Mouse (Mus musculus): ENCODE results near the gene Xrcc5. TPM values are rescaled to one million over a fixed set of nuclear protein-coding genes. Genes with fewer than 3 reads are reported as not detected.

The Xrcc5 gene
- total RNA-seq, 2 experiments from 2014 or later, result 15.3 to 17.5 TPM

DNA sequence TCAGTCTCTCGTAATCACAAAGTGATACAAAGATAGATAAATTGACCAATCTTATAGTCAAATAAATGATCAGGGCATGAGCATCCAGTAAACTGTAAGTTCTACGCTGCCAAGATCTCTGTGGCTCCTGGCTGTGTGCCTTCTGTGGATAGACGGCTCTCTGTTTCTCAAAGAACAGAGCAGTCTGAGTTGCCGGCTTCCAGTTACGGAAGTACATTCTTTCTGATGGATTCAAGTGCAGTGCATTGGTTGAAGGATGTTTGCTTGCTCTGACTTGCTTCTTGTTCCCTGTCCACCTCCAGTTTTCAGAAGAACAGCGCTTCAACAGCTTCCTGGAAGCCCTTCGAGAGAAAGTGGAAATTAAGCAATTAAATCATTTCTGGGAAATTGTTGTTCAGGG, 75.8 kb downstream of the Xrcc5 start:
- DNase-seq (ENCODE audit: low spot score in 2 of 2), result no peak

DNA sequence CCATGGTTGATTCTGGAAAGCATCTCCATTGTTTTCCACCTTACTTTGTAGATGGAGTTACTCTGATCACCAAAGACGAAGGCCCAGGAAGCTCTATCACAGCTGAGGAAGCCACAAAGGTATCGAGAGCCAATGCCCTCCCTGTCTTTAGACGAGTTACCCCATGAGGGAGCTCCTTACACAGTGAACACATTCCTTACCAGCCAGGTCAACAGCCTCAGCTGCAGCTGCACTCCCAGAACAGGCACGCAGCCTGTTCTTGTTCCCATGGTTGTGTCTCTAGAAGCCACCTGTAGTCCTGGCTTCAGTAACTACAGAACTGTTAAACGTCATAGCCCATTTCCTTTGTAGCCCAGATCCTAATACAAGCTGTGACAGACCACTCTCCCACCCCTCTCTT, 76.4 kb downstream of the Xrcc5 start:
- no peak for DNase-seq (ENCODE audit: low spot score in 2 of 2)

DNA sequence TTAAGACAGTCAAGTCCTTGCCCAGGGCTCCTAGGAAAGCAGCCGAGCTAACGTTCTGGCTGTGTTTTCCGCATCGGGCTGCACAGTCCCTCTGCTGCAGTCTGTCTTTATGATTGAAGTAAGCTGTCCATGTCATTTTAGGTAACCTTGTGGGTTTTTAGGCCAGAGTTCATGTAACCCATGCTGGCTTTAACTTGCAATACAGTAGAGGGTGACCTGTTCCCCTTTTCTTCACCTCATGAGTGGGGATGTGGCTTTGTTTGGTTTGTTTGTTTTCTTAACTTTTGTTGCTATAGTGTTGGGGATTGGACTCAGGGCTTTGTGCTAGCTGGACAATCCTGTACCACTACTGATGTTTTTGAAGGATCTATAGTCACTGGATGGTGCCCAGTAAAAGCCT, 83.2 kb downstream of the Xrcc5 start:
- no peak for DNase-seq (ENCODE audit: low spot score in 2 of 2)

DNA sequence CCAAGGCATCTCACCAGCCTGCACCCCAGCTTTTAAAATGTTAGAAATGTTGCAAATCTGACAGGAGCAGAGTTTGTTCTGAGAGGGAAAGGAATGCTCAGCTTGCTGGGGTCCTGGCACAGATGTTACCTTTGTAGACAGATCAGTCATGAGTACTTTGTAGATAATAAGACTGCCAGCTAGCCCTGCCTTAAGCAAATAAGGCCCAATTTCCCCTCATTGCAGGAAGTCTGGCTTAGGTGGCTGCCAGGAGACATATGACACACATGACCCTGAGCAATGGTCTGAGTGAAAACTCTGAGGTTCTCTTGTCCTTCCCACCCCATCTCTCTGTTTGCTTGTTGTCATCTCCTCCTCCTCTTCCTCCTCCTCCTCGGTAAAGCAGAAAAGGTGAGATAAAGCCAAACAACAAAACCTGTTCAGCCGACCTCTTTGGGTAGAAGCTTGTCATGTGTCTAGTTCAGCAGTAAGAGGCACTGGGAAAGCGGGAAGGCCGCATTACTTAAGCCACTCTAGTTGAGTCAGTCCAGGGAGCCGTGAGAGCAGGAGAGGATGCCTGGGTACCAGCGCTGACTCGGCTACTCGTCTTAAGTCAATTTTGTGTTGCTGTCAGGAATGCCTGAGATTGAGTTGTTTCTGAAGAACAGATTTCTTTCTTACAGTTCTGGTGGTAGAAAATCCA, 92.6 kb downstream of the Xrcc5 start:
- no peak for DNase-seq (ENCODE audit: low spot score in 2 of 2)

DNA sequence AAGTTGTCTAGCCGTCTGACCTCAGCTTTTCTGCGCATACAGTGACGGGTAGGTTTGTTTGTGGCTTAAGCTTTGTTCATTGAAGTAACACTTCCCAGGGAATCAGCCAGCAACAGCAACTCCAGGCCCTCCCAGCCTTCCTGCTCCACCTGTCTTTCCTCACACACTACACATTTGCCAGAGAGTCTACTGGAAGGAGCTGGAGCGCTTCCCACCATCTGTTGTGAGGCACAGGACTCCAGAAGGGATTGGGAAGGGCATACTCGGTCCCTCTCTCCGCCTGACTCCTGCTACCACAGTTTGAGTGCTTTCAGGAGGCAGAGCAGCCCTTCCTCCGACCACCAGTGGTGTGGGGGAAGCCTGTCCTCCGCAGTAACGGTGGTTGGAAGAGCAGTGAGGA, 93.4 kb downstream of the Xrcc5 start:
- peak in 1 of 2 experiments; percentile 11 for DNase-seq (ENCODE audit: low spot score in 2 of 2)

DNA sequence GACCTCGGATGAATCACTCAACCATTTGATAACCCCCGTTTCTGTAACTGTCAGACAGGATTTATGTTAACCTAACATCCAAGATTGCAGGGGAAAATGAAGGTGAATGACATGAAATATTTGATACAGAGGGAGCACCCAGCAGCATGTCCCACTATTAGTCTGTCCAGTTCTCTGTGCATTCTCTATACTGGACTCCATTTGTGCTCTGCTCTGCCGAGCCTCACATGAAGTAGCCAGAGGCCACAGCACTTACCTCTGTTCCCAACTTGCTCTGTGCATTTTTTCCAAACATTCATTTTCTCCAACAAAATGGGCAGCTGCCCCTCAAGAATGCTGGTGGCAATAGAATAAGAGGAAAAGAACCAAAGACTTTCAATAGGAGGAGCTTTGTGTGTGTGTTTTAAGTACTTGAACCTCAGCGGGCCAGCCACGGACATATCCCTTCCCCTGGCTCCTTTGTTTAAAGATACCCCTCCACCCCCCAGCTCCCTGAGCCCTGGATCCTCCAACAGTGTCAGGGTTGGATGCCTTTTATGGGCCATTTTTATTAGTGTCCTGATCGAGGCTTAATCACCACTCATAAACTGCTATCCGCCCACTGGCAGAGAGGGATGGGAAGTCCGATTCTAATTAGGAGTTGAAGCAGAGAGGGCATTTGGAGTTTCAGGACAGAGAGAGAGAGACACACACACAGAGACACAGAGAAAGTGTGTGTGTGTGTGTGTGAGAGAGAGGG, 94.3 kb downstream of the Xrcc5 start:
- no peak for DNase-seq (ENCODE audit: low spot score in 2 of 2)

DNA sequence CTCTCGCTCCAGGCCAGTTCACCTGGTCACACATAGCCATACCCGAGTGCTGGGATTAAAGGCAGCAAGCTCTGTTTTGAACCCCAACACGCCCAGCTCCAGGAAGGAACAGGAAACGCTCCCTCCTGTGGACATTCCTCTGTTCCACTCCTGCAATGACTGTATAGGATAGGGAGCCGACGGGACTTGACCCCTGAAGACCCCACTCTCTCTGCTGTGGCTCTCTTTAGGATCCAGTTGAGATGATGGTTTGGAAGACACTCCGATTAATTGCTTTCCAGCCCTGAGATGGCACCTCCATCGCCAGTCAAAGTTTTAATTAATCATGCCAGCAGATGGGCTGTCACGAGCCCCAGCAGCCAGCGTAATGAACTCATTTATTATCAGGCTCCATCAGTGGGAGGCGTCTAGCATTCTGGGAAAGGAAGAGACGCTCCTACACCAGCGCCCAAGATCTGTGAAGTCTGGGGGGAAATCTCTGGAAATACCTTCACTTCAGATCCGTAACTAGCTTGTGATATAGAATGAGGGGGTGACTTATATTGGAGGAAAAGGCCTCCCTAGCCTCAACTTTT, 99.4 kb downstream of the Xrcc5 start:
- peak in 1 of 2 experiments; percentile 9 for DNase-seq (ENCODE audit: low spot score in 2 of 2)

DNA sequence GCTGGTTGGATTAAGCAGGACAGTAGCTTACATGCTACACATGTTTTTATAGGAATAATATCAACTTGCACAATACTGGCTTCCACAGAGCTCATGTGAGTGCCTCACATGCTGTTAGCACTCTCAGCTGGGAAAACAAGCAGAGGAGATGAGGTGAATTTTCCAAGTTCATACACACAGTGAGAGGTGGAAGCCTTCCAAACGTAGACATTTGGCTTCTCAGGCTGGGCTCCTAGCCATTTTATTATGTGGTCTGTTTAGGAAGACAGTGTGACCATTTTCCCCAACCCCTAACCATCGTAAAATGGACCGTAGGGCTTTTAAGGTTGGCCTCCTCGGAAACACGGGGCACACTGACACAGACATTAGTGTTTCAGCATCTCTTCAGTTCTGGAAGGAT, 102.7 kb downstream of the Xrcc5 start:
- DNase-seq (ENCODE audit: low spot score in 2 of 2), result no peak

DNA sequence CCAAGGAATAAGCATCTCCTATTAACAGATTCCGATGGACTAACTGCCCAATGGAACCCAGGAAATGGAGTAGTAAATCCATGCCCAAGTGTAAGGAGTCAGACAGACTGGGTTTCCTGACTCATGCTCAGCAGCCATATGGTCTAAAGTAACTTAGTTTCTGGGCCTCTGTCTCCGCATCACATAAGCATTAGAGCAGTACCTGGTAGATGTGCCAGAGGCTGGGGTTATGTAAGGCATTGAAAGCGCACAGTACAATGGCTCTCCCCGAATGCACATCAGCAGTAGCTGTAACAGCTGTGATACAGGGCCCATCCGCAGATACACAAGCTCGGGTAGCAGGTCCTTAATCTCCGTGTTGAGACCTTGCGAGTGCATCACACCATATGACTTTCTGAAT, 103.9 kb downstream of the Xrcc5 start:
- DNase-seq (ENCODE audit: low spot score in 2 of 2), result peak in 1 of 2 experiments; percentile 34

DNA sequence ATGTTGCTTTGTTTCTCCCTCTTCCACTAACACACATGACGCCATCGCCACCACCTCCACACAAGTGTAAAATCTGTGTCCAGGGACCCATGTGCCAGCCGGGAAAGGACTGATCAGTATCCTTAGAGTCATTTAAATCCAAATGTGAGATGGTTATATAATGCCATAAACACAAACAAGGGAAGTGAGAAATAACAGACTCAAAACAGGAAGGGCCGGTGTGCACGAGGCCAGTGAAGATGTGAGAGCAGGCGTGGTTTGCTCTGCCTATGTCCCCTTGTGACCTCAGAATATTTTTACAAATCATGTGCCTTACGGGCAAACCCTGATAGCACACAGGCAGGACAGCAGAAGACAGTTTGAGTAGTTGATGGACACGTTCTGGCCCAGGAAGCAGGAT, 106.0 kb downstream of the Xrcc5 start:
- DNase-seq (ENCODE audit: low spot score in 2 of 2), result no peak

DNA sequence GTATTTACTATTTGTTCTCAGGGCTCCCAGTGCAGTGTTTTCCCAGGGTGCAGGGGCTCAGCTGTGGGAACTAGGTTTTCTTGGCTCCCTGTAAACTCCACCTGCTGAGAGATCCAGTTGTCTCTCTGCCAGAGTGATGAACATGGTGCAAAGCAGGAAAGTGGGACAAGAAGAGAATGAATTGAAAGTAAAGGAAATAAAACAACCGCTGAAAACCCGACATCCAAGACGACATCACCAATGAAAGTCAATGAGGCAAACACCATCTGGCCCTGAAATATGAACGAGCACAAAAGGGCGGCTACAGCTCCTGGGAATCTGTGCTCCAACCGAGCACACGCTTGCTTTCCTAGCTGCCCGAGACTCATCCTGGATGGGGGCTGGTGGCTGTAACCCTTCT, 106.9 kb downstream of the Xrcc5 start:
- DNase-seq (ENCODE audit: low spot score in 2 of 2), result peak in 1 of 2 experiments; percentile 77

DNA sequence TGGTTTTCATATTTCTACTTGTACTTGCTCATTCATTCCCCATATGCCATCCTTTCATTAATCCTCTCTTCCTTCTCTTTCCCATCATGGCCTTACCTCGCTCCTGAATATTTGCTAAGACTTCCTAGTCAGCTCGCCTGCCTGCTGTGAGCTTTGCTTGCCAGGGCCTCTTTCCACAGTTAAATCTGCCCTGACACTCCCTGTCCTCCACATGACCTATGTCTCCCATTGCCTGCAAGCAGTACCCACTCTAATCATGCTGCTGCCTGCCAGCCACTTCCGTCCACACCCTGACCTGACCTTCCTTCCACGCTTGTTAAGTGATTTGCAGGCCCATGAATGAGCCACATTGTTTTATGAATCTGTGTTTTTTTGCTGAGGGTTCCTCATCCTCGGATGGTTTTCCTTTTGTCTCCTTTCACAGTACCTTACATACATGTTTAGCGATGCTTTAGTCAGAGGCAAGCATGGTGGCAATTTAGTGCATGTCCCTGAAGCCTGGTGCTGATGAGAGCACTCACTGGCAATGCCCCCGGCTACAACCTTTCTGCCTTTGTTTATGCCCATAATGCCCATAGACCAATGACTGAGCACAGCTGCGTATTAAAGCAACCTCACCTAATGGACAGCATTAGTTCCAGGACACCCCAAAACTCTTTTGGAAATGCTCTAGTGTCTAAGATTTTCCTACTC, 107.5 kb downstream of the Xrcc5 start:
- no peak for DNase-seq (ENCODE audit: low spot score in 2 of 2)

DNA sequence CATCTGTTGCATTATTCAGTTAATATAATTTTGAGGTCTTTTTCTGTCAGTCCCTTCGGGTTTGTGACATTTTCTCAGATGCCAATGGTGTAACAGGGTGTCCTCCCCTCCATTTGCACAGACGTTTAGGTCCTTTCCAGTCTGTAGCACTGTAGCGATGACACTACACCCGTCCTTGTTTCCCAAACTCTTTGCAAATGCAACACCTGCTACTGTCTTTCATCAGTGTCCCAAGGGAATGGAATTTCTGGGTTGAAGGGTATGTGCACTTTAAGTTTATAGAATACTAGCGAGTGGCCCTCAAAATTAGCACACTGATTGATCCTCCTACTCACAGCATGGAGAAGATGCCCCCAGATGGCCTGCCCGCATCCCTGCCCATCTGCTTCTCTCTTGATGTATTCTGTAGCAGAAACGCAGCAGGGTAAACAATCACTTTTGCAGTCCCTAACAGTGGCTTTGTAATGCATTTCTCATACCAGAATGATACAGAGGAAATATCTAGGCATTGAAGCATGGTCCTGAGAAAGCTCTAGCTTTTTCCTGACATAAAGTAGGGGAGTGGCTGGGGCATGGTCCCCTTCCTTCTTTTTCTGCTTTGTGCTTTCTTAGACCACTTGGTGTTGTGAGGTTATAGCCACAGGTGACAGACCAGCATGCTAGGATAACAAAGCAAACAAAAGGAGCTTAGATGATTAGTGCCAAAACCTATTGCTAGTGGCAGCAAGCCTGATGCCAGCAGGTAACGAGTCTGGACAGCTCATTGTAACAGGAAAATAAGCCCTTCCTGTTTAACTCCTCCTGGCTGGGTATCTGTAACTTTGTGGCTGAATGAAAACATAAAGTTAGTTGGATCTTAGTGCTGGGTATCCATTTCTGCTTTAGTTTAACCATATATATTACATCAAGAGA, 111.8 kb downstream of the Xrcc5 start:
- peak; percentile 31 to 54 for DNase-seq (ENCODE audit: low spot score in 2 of 2)

DNA sequence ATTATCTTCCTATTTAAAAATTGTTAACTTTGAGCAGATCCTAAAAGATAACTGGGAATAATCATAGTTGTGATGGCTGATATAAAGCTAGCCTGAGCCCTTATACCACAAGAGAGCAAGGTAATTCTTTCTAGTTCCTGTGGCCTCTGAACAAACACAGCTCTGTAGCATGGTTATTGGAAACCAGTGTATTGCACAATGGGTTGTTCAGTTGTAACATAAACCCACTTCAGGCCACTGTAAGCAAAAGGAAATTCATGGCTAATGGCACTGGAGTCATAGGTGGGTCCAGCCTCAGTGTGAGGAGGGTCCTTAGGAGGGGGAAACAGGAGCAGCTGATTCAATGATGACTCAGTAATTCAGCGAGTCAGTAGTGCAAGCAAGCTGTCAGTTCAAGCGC, 113.0 kb downstream of the Xrcc5 start:
- no peak for DNase-seq (ENCODE audit: low spot score in 2 of 2)

DNA sequence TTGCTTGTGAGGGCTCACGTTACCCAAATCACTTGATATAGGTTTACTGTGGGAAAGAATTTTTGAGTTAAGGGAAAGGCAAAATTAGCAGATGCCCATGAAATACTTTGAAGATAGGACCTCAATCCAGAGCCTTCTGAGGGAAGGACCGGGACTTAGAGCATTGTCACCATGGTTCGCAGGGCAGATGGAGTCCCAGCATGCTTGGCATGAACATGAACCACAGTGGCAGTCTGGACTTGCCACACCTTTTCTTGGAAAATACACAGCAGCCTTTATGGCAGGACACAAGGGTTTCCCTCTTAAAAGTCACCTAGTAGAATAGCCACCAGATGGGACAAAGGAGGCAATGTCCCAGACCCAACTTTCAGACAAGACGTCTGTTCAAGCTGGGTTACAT, 114.9 kb downstream of the Xrcc5 start:
- no peak for DNase-seq (ENCODE audit: low spot score in 2 of 2)

DNA sequence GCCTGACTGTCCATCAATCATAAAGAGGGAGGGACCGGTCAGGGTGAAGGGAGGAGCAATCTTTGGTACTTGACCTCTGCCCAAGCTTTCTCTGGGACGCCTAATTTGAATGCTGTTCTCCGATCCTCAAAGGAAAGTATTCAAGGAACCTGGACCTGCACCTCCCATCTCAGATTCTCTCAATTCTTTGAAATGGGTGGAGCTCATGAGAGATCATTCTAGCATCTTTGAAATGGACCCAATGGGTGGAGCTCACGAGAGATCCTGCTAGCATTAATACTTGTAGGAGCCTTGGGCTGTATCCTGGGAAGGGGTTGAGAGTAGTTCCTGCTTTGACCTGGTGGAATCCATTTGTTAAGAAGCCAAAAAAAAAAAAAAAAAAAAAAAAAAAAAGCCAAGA, 119.2 kb downstream of the Xrcc5 start:
- no peak for DNase-seq (ENCODE audit: low spot score in 2 of 2)

DNA sequence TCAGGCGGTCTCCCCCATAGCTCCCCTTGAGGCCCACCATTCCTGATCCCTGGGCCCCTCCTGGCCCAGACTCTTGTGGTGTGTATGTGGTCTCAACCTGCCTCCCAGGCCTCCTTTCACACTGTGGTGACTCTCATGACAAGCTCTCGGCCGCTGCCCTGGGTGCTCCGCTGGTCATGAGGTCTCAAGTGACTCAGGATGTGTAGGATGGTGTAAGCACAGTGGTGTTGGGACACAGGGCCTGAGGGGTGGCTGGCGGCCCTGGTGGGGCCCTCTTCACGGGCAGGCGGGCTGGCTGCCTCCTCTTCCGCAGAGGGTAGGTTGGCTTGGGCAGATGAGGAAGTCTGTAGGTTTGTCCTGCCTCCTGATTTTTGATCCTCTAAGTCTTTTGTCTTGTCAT, 121.3 kb downstream of the Xrcc5 start:
- DNase-seq (ENCODE audit: low spot score in 2 of 2), result no peak

DNA sequence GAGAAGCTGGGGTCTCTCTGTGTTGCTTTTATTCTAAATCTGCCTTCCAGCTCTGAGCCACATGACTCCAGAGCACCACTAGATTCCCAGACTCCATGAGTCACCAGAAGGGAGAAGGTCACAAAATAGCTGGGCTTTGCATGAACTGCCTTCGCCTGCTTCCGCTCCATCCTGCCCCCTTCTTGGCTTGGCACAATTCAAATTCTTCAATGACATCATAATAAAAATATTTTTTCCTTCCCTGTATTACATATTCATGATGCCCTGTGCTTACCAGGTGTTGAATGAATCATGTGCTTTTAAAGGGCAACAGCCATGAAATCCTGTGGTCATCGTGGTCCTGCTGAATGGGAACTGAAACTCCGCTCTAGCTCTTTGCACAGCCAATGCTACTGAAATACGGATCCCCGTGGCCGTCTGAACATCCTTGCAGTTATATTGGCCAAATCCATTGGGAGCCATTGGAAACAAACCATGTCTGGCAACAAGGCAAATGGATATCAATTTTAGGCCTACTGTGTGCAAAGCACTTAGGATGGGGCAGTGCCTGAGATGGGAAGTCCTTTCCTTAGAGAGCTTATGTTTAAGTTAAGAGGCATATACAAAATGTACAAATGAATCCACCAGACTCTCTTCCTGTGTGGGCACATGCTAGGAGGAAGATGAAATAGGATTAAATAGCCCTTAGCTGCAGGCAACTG, 122.0 kb downstream of the Xrcc5 start:
- no peak for DNase-seq (ENCODE audit: low spot score in 2 of 2)

DNA sequence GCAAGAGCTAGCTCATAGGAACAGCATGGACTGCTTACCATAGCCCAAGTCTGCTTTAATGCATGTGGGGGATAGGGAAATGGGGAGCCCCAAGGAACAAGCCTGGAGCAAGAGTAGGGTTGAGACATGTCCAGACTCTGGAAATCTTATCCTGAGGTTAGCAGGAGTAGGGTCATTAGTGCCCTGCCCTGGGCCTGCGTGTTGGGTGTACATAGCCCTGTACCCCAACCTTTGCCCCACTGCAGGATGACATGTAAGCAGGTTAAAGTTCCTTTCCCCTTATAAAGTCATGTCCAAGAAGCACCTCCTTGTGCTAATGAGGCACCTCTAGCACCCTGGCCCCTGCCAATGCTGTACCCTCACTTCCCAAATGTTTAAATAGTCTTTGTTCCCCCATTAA, 125.4 kb downstream of the Xrcc5 start:
- no peak for DNase-seq (ENCODE audit: low spot score in 2 of 2)

DNA sequence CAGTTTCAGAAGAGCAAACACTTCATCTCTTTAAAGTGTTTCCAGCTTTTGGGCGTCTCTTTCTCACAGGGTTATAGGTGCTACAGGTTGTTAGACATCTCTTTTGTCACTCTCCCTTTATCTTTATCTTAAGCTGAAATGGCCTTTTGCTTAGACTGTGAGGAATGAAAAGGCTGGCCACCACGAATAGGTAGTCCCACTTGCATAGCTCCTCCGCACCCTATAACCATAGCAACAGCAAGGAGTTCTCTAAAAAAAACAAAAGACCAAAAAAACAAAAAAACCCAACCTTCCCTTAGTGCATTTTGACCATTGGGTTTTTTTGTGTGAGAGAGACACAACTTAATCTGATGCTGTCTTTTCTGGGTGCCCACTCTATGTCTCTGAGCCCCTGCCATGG, 127.3 kb downstream of the Xrcc5 start:
- DNase-seq (ENCODE audit: low spot score in 2 of 2), result no peak

Measured in layer of hippocampus, adult 18-20 months (tissue).